ENCODE assay signal across 7 mouse cellular contexts in the genomic region with DNA sequence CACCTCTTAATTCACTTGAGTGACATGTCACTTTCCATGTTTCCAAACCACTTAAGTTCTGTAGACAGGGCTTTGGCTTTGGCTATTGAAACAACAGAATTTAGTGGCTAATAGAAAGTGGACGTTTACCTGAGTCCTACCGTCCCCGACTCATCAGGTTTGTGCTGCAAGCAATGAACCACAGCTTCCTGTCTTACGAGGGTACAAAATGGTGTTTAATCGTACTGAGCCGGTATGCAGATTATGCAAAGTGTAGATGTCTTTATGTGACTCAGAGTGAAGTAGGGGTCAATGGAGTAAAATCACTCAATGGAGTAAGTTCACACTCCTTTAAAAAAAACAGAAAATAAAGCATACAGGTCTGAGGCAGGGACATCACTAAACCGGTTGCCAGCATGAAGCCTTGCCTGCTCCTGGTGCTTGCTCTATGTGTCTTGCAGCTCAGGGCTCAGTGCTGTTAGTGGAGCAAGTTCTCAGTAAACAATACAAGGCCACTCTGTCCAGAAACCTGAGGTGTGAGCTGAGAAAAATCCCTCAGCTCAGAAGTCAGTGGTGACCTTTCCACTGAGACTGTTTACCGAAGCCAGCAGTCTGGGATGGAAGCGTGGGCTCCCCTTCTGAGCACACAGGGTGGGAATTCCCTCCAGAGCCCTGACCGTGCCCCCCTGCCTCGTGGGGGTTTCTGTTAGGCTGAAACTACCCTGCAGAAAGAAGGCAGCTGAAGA.
DNase-seq lines count a peak whose midpoint lies in the region; ATAC-seq and TF ChIP-seq lines count a peak whose summit lies in the region.

No protein-coding gene starts in this region.

- no peaks in the 10 kb centered on the region for H3K27me3 ChIP-seq in kidney, postnatal 0 days (ENCODE audit: insufficient read depth, low read length)
- H3K27me3 ChIP-seq in limb, embryonic 12.5 days = no peaks in the 10 kb centered on the region

- TF ChIP-seq CTCF in kidney, postnatal 0 days (IDR thresholded peaks at IDR 0.05; ENCODE audit: low read depth) = no peak

- H3K4me2 ChIP-seq in kidney, postnatal 0 days (ENCODE audit: low read length) = peak overlapping the region; percentile 30
- peak overlapping the region; percentile 47 for H3K4me2 ChIP-seq in limb, embryonic 12.5 days

- H3K4me3 ChIP-seq in kidney, postnatal 0 days (replicated peaks; ENCODE audit: low read depth, low read length) = no peak overlapping the region
- no peak overlapping the region for H3K4me3 ChIP-seq in limb, embryonic 12.5 days (replicated peaks)

- WGBS in kidney, postnatal 0 days = 17% methylated on average over 11 of the region's 11 CpGs
- 31% methylated on average over 11 of the region's 11 CpGs for WGBS in limb, embryonic 12.5 days

- H3K4me1 ChIP-seq in kidney, postnatal 0 days (replicated peaks; ENCODE audit: insufficient read depth, low read length) = peaks cover 16% of the 10 kb centered on the region; the same call in 1 of the 2 replicates
- peaks cover 36% of the 10 kb centered on the region for H3K4me1 ChIP-seq in limb, embryonic 12.5 days (replicated peaks)

- peak overlapping the region; percentile 93 for H3K27ac ChIP-seq in kidney, postnatal 0 days
- peak overlapping the region; percentile 95 for H3K27ac ChIP-seq in limb, embryonic 12.5 days

- H3K9me3 ChIP-seq in kidney, postnatal 0 days (replicated peaks; ENCODE audit: low read length) = no peaks in the 10 kb centered on the region
- H3K9me3 ChIP-seq in limb, embryonic 12.5 days = no peaks in the 10 kb centered on the region

- H3K36me3 ChIP-seq in kidney, postnatal 0 days (ENCODE audit: insufficient read depth, low read length) = no peaks in the 10 kb centered on the region
- no peaks in the 10 kb centered on the region for H3K36me3 ChIP-seq in limb, embryonic 12.5 days

- ATAC-seq in kidney, postnatal 0 days (replicated peaks; ENCODE audit: low FRiP score, low read depth) = peak; percentile 61
- peak; percentile 50 for ATAC-seq in limb, embryonic 12.5 days (ENCODE audit: insufficient number of reproducible peaks, insufficient read depth, low FRiP score, low TSS enrichment, low read depth)

- DNase-seq in kidney, postnatal 0 days (ENCODE audit: low spot score) = peak; percentile 60
- DNase-seq in kidney, postnatal 4 days = no peak
- peak; percentile 17 for DNase-seq in embryo, embryonic 10.5 days (ENCODE audit: low spot score)
- DNase-seq in retina, postnatal 1 day = peak; percentile 7
- no peak for DNase-seq in ovary, postnatal 14 days (ENCODE audit: low spot score)
- DNase-seq in urinary bladder, adult 2 months (ENCODE audit: low spot score) = no peak

- H3K9ac ChIP-seq in kidney, postnatal 0 days (ENCODE audit: low read depth, low read length) = peak overlapping the region; percentile 38; the same call in 1 of the 2 replicates
- 0 out of 2 replicates have a peak overlapping the region, but pooled peaks have one; percentile 31 for H3K9ac ChIP-seq in limb, embryonic 12.5 days (replicated peaks)

Comparison
In these comparisons a context has a peak if more than half of its experiments do, and no peak if none do; other contexts are left out.
1. DNase-seq: peak in kidney, postnatal 0 days (single experiment), embryo, embryonic 10.5 days (single experiment) and retina, postnatal 1 day (single experiment); none in kidney, postnatal 4 days (0 of 2), ovary, postnatal 14 days (single experiment) and urinary bladder, adult 2 months (single experiment).